ENCODE assay signal across 18 mouse cellular contexts in the genomic region with DNA sequence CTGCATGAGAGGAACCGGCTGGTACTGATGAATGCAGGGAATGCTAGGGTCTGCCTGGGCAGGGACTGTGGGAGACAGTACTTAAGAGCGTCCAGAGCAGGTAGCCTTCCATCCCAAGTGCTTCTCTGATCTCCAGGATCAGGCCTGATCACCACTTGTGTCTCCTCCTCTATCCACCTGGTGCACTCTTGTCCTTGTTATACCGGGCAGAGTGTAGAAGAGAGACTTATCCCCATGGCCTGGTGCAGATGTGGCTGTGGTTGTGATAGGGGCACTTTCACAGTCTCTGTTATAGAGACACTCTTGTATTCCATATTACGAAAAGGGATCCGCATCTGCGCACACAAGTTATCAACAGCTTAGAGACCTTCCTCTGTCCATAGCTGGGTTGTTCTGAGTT. TPM values are rescaled to one million over a fixed set of nuclear protein-coding genes. Genes with fewer than 3 reads are reported as not detected.
DNase-seq lines count a peak whose midpoint lies in the region; ATAC-seq and TF ChIP-seq lines count a peak whose summit lies in the region.
"Had no signal": no experiment of that assay in that cellular context is flagged by ENCODE, and none has a peak within 500 bp of the region (broad histone marks: within the 10 kb centered on the region; RNA-seq: fewer than 3 reads in every experiment).

No protein-coding gene starts in this region.

- TF ChIP-seq CTCF in ES-Bruce4 (IDR thresholded peaks at IDR 0.05; ENCODE audit: low read depth, low read length): no peak

- no peak for TF ChIP-seq EP300 in ES-Bruce4 (IDR thresholded peaks at IDR 0.05; ENCODE audit: insufficient read depth, low read depth, low read length)

- no peak for TF ChIP-seq POLR2A in ES-Bruce4 (IDR thresholded peaks at IDR 0.05; ENCODE audit: insufficient read depth, low read length)

- ATAC-seq in heart, embryonic 11.5 days (replicated peaks; ENCODE audit: insufficient number of reproducible peaks, low FRiP score, low TSS enrichment): no peak
- ATAC-seq in midbrain, embryonic 11.5 days (ENCODE audit: low FRiP score): no peak
- ATAC-seq in midbrain, embryonic 16.5 days: no peak
- ATAC-seq: activated CD4-positive, CD25-positive, alpha-beta regulatory T cell, adult 4 months; forebrain, postnatal 0 days; Patski had no signal

- no peak overlapping the region for H3K4me3 ChIP-seq in heart, embryonic 11.5 days (ENCODE audit: low read depth, low read length)
- H3K4me3 ChIP-seq in midbrain, embryonic 11.5 days (ENCODE audit: low read depth, low read length): no peak overlapping the region
- H3K4me3 ChIP-seq in midbrain, embryonic 16.5 days (ENCODE audit: low read depth, low read length): no peak overlapping the region
- no peak overlapping the region for H3K4me3 ChIP-seq in ES-Bruce4 (ENCODE audit: low read depth, low read length)
- H3K4me3 ChIP-seq: embryonic facial prominence, embryonic 10.5 days; embryonic facial prominence, embryonic 12.5 days; forebrain, embryonic 12.5 days had no signal

- no peak overlapping the region for H3K27ac ChIP-seq in heart, embryonic 11.5 days (ENCODE audit: low read depth, low read length)
- H3K27ac ChIP-seq in midbrain, embryonic 11.5 days (ENCODE audit: low read depth, low read length): no peak overlapping the region
- H3K27ac ChIP-seq in midbrain, embryonic 16.5 days (ENCODE audit: low read length): no peak overlapping the region
- 0 out of 2 replicates have a peak overlapping the region, but pooled peaks have one; percentile 18 for H3K27ac ChIP-seq in ES-Bruce4 (ENCODE audit: insufficient read depth, low read length)
- H3K27ac ChIP-seq: embryonic facial prominence, embryonic 10.5 days; embryonic facial prominence, embryonic 12.5 days; forebrain, embryonic 12.5 days had no signal

- peak; percentile 59 for DNase-seq in heart, adult 11 months
- DNase-seq in midbrain, embryonic 11.5 days (ENCODE audit: low spot score, missing footprints): peak; percentile 51
- DNase-seq in right cerebral cortex, postnatal 14 days: no peak
- DNase-seq: adrenal gland, adult 8-10 months; cerebellum, adult 11-12 months; cerebellum, adult 2 months; cerebellum, adult 9-10 months; cerebellum, postnatal 10 days; cerebellum, postnatal 25 days; forebrain, postnatal 0 days had no signal

- 82% methylated on average over 6 of the region's 6 CpGs for WGBS in heart, embryonic 11.5 days (ENCODE audit: insufficient replicate concordance)
- 87% methylated on average over 6 of the region's 6 CpGs for WGBS in midbrain, embryonic 11.5 days
- 88% methylated on average over 6 of the region's 6 CpGs for WGBS in midbrain, embryonic 16.5 days

- no peak overlapping the region for H3K9ac ChIP-seq in heart, embryonic 11.5 days (ENCODE audit: low read depth, low read length)
- H3K9ac ChIP-seq in midbrain, embryonic 11.5 days (ENCODE audit: low read length): no peak overlapping the region
- H3K9ac ChIP-seq in midbrain, embryonic 16.5 days (ENCODE audit: low read depth, low read length): no peak overlapping the region
- no peak overlapping the region for H3K9ac ChIP-seq in ES-Bruce4 (ENCODE audit: low read depth, poor library complexity, severe bottlenecking)
- H3K9ac ChIP-seq: embryonic facial prominence, embryonic 12.5 days; forebrain, embryonic 12.5 days; forebrain, postnatal 0 days had no signal

- no peaks in the 10 kb centered on the region; the same call in 1 of the 2 replicates for H3K36me3 ChIP-seq in heart, embryonic 11.5 days (ENCODE audit: control insufficient read depth, insufficient read depth, low read length)
- no peaks in the 10 kb centered on the region for H3K36me3 ChIP-seq in midbrain, embryonic 11.5 days (ENCODE audit: control insufficient read depth, insufficient read depth, low read length)
- no peaks in the 10 kb centered on the region for H3K36me3 ChIP-seq in midbrain, embryonic 16.5 days (ENCODE audit: control insufficient read depth, insufficient read depth, low read length)
- H3K36me3 ChIP-seq in ES-Bruce4 (ENCODE audit: control insufficient read depth, insufficient read depth, low read length, poor library complexity, severe bottlenecking): no peaks in the 10 kb centered on the region
- H3K36me3 ChIP-seq: embryonic facial prominence, embryonic 10.5 days; embryonic facial prominence, embryonic 12.5 days; forebrain, embryonic 12.5 days had no signal

- H3K27me3 ChIP-seq in heart, embryonic 11.5 days (ENCODE audit: control insufficient read depth, insufficient read depth, low read length): no peaks in the 10 kb centered on the region
- no peaks in the 10 kb centered on the region for H3K27me3 ChIP-seq in midbrain, embryonic 11.5 days (ENCODE audit: control insufficient read depth, insufficient read depth, low read length)
- H3K27me3 ChIP-seq in midbrain, embryonic 16.5 days (ENCODE audit: control insufficient read depth, insufficient read depth, low read depth, low read length): no peaks in the 10 kb centered on the region
- no peaks in the 10 kb centered on the region for H3K27me3 ChIP-seq in ES-Bruce4 (ENCODE audit: control insufficient read depth, insufficient read depth, low read length, poor library complexity, severe bottlenecking)
- H3K27me3 ChIP-seq: embryonic facial prominence, embryonic 12.5 days; forebrain, embryonic 12.5 days; Patski had no signal

- H3K9me3 ChIP-seq in heart, embryonic 11.5 days (replicated peaks; ENCODE audit: control insufficient read depth, low read length): no peaks in the 10 kb centered on the region
- no peaks in the 10 kb centered on the region for H3K9me3 ChIP-seq in midbrain, embryonic 11.5 days (ENCODE audit: control insufficient read depth, low read length)
- H3K9me3 ChIP-seq in midbrain, embryonic 16.5 days (replicated peaks; ENCODE audit: control insufficient read depth, low read length, poor library complexity, severe bottlenecking): 0 out of 2 replicates have a peak, but pooled peaks cover 3% of the 10 kb centered on the region
- H3K9me3 ChIP-seq in ES-Bruce4 (replicated peaks; ENCODE audit: control insufficient read depth, insufficient read depth, low read length, poor library complexity, severe bottlenecking): no peaks in the 10 kb centered on the region
- H3K9me3 ChIP-seq: embryonic facial prominence, embryonic 10.5 days; embryonic facial prominence, embryonic 12.5 days; forebrain, embryonic 12.5 days had no signal

- no peak overlapping the region for H3K4me2 ChIP-seq in heart, embryonic 11.5 days
- no peak overlapping the region for H3K4me2 ChIP-seq in midbrain, embryonic 11.5 days
- no peak overlapping the region for H3K4me2 ChIP-seq in midbrain, embryonic 16.5 days (ENCODE audit: low read length)
- H3K4me2 ChIP-seq: embryonic facial prominence, embryonic 12.5 days; forebrain, embryonic 12.5 days had no signal

- H3K4me1 ChIP-seq in heart, embryonic 11.5 days (ENCODE audit: control insufficient read depth, insufficient read depth, low read length): no peaks in the 10 kb centered on the region
- H3K4me1 ChIP-seq in midbrain, embryonic 11.5 days (ENCODE audit: control insufficient read depth, insufficient read depth, low read length): no peaks in the 10 kb centered on the region
- H3K4me1 ChIP-seq in midbrain, embryonic 16.5 days (ENCODE audit: control insufficient read depth, insufficient read depth, low read length): no peaks in the 10 kb centered on the region
- H3K4me1 ChIP-seq in ES-Bruce4 (ENCODE audit: control insufficient read depth, insufficient read depth, low read length): peaks cover 5% of the 10 kb centered on the region
- H3K4me1 ChIP-seq: embryonic facial prominence, embryonic 12.5 days; forebrain, embryonic 12.5 days had no signal

RNA-seq across cellular contexts. Expression of gene 1810013L24Rik, which starts 41.5 kb away (rescaled TPM):
- polyA plus RNA-seq in heart, embryonic 11.5 days (2014; fragmentation: Nextera tagmentation; extraction: Ambion mirVana): 13.4 and 14.4 TPM in 2 replicates
- polyA plus RNA-seq in midbrain, embryonic 11.5 days (2014; fragmentation: Nextera tagmentation; extraction: Ambion mirVana): 21.6 and 23.7 TPM in 2 replicates
- 26.0 and 27.8 TPM in 2 replicates for polyA plus RNA-seq in midbrain, embryonic 16.5 days (2015; fragmentation: Nextera tagmentation; extraction: Ambion mirVana)
- 63.8 and 65.8 TPM in 2 replicates for polyA plus RNA-seq in ES-Bruce4 (2011; ENCODE audit: insufficient read depth, insufficient read length, low read depth, missing spikeins)
